Mouse (Mus musculus) heart, embryonic 13.5 days (tissue): Measurements from ENCODE around the gene Ggt6. TPM values are rescaled to one million over a fixed set of nuclear protein-coding genes. Genes with fewer than 3 reads are reported as not detected.
"Not testable (repeated sequence)": the region's sequence is repeated elsewhere in the genome, so short reads cannot be mapped to it uniquely, and the experiment has no call there.

Experiments used
- ATAC-seq: fragments of 200-750 bp; cut with Nextera tagmentation; 2 replicates; pipeline ENCODE4 v1.8.0; 2017; ENCODE audit warnings: moderate TSS enrichment; ENCODE audit not compliant: insufficient number of reproducible peaks, low FRiP score, low TSS enrichment; ENCODE audit errors: extremely low read depth
- H3K27ac ChIP-seq: fragments of 300-500 bp; sonication (generic); replicated peaks from 2 replicates; pipeline ENCODE4 v1.5.1; 2015; ENCODE audit warnings: moderate library complexity, mild to moderate bottlenecking, inconsistent platforms
- H3K27me3 ChIP-seq: fragments of 300-500 bp; sonication (generic); replicated peaks from 2 replicates; pipeline ENCODE4 v1.6.1; 2015; ENCODE audit warnings: mild to moderate bottlenecking, inconsistent platforms
- H3K36me3 ChIP-seq: fragments of 300-500 bp; sonication (generic); 2 replicates; pipeline ENCODE4 v1.6.1; 2015; ENCODE audit warnings: mild to moderate bottlenecking, inconsistent platforms
- H3K4me1 ChIP-seq: fragments of 300-500 bp; sonication (generic); 2 replicates; pipeline ENCODE4 v1.6.1; 2015; ENCODE audit warnings: inconsistent platforms
- H3K4me2 ChIP-seq: fragments of 300-500 bp; sonication (generic); 2 replicates; pipeline ENCODE4 v1.6.1; 2015; ENCODE audit warnings: inconsistent platforms, mild to moderate bottlenecking, moderate library complexity
- H3K4me3 ChIP-seq: fragments of 300-500 bp; sonication (generic); 2 replicates; pipeline ENCODE4 v1.5.1; 2015; ENCODE audit warnings: moderate library complexity, mild to moderate bottlenecking, inconsistent platforms
- H3K9ac ChIP-seq: fragments of 300-500 bp; sonication (generic); 2 replicates; pipeline ENCODE4 v1.6.1; 2015; ENCODE audit warnings: inconsistent platforms, mild to moderate bottlenecking, moderate library complexity
- H3K9me3 ChIP-seq: fragments of 300-500 bp; sonication (generic); 2 replicates; pipeline ENCODE4 v1.6.1; 2016; ENCODE audit warnings: inconsistent platforms
- WGBS: fragments of 180-500 bp; shearing (Covaris S2); methylation state at CpG from one replicate; pipeline ENCODE4 v1.1.7; 2015; ENCODE audit warnings: mixed read lengths; 5-methylcytosine and 5-hydroxymethylcytosine counted together
- polyA plus RNA-seq: library from polyadenylated mRNA; unstranded; fragments of >200 nt; fragmentation: Nextera tagmentation; extraction: Ambion mirVana; gene quantifications from 2 replicates; pipeline ENCODE4 v1.2.1, GENCODE M21; 2015

Ggt6 gene
- polyA plus RNA-seq, 1 experiment from 2014 or later: not detected

GRCm38 (mm10) chr11:72440597-72440964, 5.3 kb downstream of the Ggt6 start:
- Histone ChIP-seq H3K4me1 (peaks cover 23% of the 10 kb centered on the region), H3K4me2 (peak overlapping the region; percentile 98), H3K9ac (peak overlapping the region; percentile 95), H3K27ac (peak overlapping the region; percentile 89), H3K36me3 (peaks cover 34% of the 10 kb centered on the region), H3K4me3 (peak overlapping the region; percentile 97)
- not testable (repeated sequence) for ATAC-seq, H3K27me3 ChIP-seq, H3K9me3 ChIP-seq
- WGBS: 37% methylated on average over 6 of the region's 6 CpGs

GRCm38 (mm10) chr11:72440965-72441664, 5.8 kb downstream of the Ggt6 start, which contains the start of gene Mybbp1a:
TSS of gene Mybbp1a (plus strand) at chr11:72441355.
- Histone ChIP-seq H3K27me3 (0 out of 2 replicates have a peak, but pooled peaks cover 6% of the 10 kb centered on the region), H3K4me2 (peak within 1 kb of the TSS; percentile 98), H3K36me3 (peaks cover 39% of the 10 kb centered on the region), H3K4me1 (peaks cover 17% of the 10 kb centered on the region), H3K9me3 (no peaks in the 10 kb centered on the region), H3K9ac (peak within 1 kb of the TSS; percentile 95), H3K4me3 (peak within 1 kb of the TSS; percentile 97), H3K27ac (peak within 1 kb of the TSS; percentile 89)
- ATAC-seq: peak; percentile 89
- WGBS: under 1% methylated on average over 46 of the region's 46 CpGs

- H3K36me3 ChIP-seq: peaks cover 93% of the 10 kb centered on the region
- no peak for ATAC-seq
- no peak overlapping the region for H3K27ac ChIP-seq
- no peaks in the 10 kb centered on the region for H3K9me3 ChIP-seq
- no peaks in the 10 kb centered on the region for H3K27me3 ChIP-seq
- 87% methylated on average over 6 of the region's 6 CpGs for WGBS
- no peak overlapping the region for H3K4me3 ChIP-seq
- H3K4me1 ChIP-seq: peaks cover 14% of the 10 kb centered on the region
- H3K9ac ChIP-seq: no peak overlapping the region
- no peak overlapping the region for H3K4me2 ChIP-seq
These were observed 11.2 kb downstream of the Ggt6 start for GRCm38 (mm10) chr11:72446311-72447105.

GRCm38 (mm10) chr11:72447475-72447874, 12.1 kb downstream of the Ggt6 start:
- H3K36me3 ChIP-seq: peaks cover 100% of the 10 kb centered on the region
- H3K4me2 ChIP-seq: no peak overlapping the region
- H3K9ac ChIP-seq: no peak overlapping the region
- H3K4me1 ChIP-seq: peaks cover 5% of the 10 kb centered on the region
- no peak for ATAC-seq
- H3K4me3 ChIP-seq: no peak overlapping the region
- no peaks in the 10 kb centered on the region for H3K27me3 ChIP-seq
- 67% methylated on average over 8 of the region's 8 CpGs for WGBS
- H3K9me3 ChIP-seq: no peaks in the 10 kb centered on the region
- no peak overlapping the region for H3K27ac ChIP-seq

GRCm38 (mm10) chr11:72452140-72452665, 16.9 kb downstream of the Ggt6 start:
- no peaks in the 10 kb centered on the region for H3K27me3 ChIP-seq
- 77% methylated on average over 3 of the region's 3 CpGs for WGBS
- ATAC-seq: no peak
- no peak overlapping the region for H3K9ac ChIP-seq
- no peak overlapping the region for H3K4me3 ChIP-seq
- H3K36me3 ChIP-seq: peaks cover 56% of the 10 kb centered on the region
- H3K9me3 ChIP-seq: no peaks in the 10 kb centered on the region
- peaks cover 2% of the 10 kb centered on the region for H3K4me1 ChIP-seq
- H3K4me2 ChIP-seq: no peak overlapping the region
- H3K27ac ChIP-seq: no peak overlapping the region

GRCm38 (mm10) chr11:72453105-72453953, 18.0 kb downstream of the Ggt6 start:
- no peaks in the 10 kb centered on the region for H3K27me3 ChIP-seq
- ATAC-seq: no peak
- H3K36me3 ChIP-seq: peaks cover 44% of the 10 kb centered on the region
- no peaks in the 10 kb centered on the region for H3K9me3 ChIP-seq
- no peak overlapping the region for H3K4me2 ChIP-seq
- no peak overlapping the region for H3K4me3 ChIP-seq
- peaks cover 13% of the 10 kb centered on the region for H3K4me1 ChIP-seq
- 63% methylated on average over 15 of the region's 15 CpGs for WGBS
- no peak overlapping the region for H3K9ac ChIP-seq
- no peak overlapping the region for H3K27ac ChIP-seq

- 78% methylated on average over 5 of the region's 5 CpGs for WGBS
- peaks cover 24% of the 10 kb centered on the region for H3K4me1 ChIP-seq
- H3K9ac ChIP-seq: 0 out of 2 replicates have a peak overlapping the region, but pooled peaks have one; percentile 28
- H3K9me3 ChIP-seq: no peaks in the 10 kb centered on the region
- no peak for ATAC-seq
- no peak overlapping the region for H3K4me3 ChIP-seq
- no peaks in the 10 kb centered on the region for H3K27me3 ChIP-seq
- no peak overlapping the region for H3K27ac ChIP-seq
- peaks cover 21% of the 10 kb centered on the region for H3K36me3 ChIP-seq
- H3K4me2 ChIP-seq: no peak overlapping the region
These were observed 20.4 kb downstream of the Ggt6 start for GRCm38 (mm10) chr11:72455694-72456093.

GRCm38 (mm10) chr11:72457995-72458496, 22.7 kb downstream of the Ggt6 start:
- 37% methylated on average over 12 of the region's 12 CpGs for WGBS
- H3K36me3 ChIP-seq: no peaks in the 10 kb centered on the region
- H3K4me1 ChIP-seq: peaks cover 31% of the 10 kb centered on the region
- H3K4me2 ChIP-seq: peak overlapping the region; percentile 4; the same call in 1 of the 2 replicates
- H3K27ac ChIP-seq: peak overlapping the region; percentile 78
- H3K27me3 ChIP-seq: no peaks in the 10 kb centered on the region
- H3K4me3 ChIP-seq: no peak overlapping the region
- H3K9me3 ChIP-seq: no peaks in the 10 kb centered on the region
- H3K9ac ChIP-seq: 0 out of 2 replicates have a peak overlapping the region, but pooled peaks have one; percentile 13
- 0 out of 2 replicates have a peak, but pooled peaks have one; percentile 25 for ATAC-seq

- H3K4me1 ChIP-seq: peaks cover 31% of the 10 kb centered on the region
- no peaks in the 10 kb centered on the region for H3K9me3 ChIP-seq
- H3K27me3 ChIP-seq: no peaks in the 10 kb centered on the region
- H3K27ac ChIP-seq: peak overlapping the region; percentile 78
- no peaks in the 10 kb centered on the region for H3K36me3 ChIP-seq
- H3K9ac ChIP-seq: 0 out of 2 replicates have a peak overlapping the region, but pooled peaks have one; percentile 13
- H3K4me2 ChIP-seq: peak overlapping the region; percentile 4; the same call in 1 of the 2 replicates
- ATAC-seq: no peak
- H3K4me3 ChIP-seq: no peak overlapping the region
- 20% methylated on average over 3 of the region's 3 CpGs for WGBS
These were observed 23.2 kb downstream of the Ggt6 start for GRCm38 (mm10) chr11:72458502-72458901.

- Histone ChIP-seq H3K4me1 (peaks cover 42% of the 10 kb centered on the region), H3K27me3 (no peaks in the 10 kb centered on the region), H3K27ac (no peak overlapping the region), H3K4me2 (no peak overlapping the region), H3K9me3 (no peaks in the 10 kb centered on the region), H3K4me3 (no peak overlapping the region), H3K36me3 (no peaks in the 10 kb centered on the region), H3K9ac (no peak overlapping the region)
- 40% methylated on average over 5 of the region's 5 CpGs for WGBS
- no peak for ATAC-seq
These were observed 26.2 kb downstream of the Ggt6 start for GRCm38 (mm10) chr11:72461500-72461981.
